Comparison of ENCODE assay signal across 8 mouse cellular contexts in genomic region chr7:89418917-89419679, GRCm38 (mm10). TPM values are rescaled to one million over a fixed set of nuclear protein-coding genes. Genes with fewer than 3 reads are reported as not detected.
DNase-seq lines count a peak whose midpoint lies in the region; ATAC-seq and TF ChIP-seq lines count a peak whose summit lies in the region.

No protein-coding gene starts in this region.

- H3K4me2 ChIP-seq in heart, postnatal 0 days (ENCODE audit: low read depth, low read length), result peak overlapping the region; percentile 50
- no peak overlapping the region for H3K4me2 ChIP-seq in midbrain, embryonic 13.5 days (replicated peaks)
- no peak overlapping the region for H3K4me2 ChIP-seq in forebrain, embryonic 15.5 days (replicated peaks)

- no peak for DNase-seq in heart, postnatal 0 days (ENCODE audit: low spot score)
- no peak for DNase-seq in heart, postnatal 10 days
- DNase-seq in midbrain, embryonic 10.5 days (ENCODE audit: low spot score), result no peak
- DNase-seq in telencephalon, adult 2 months (ENCODE audit: low read depth, low spot score), result peak; percentile 17
- no peak for DNase-seq in spleen, postnatal 36 days (ENCODE audit: low spot score in 2 of 2)
- no peak for DNase-seq in cerebellum, adult 18-20 months

- WGBS in heart, postnatal 0 days, result 39% methylated on average over 3 of the region's 3 CpGs
- WGBS in midbrain, embryonic 13.5 days, result 67% methylated on average over 3 of the region's 3 CpGs
- 70% methylated on average over 3 of the region's 3 CpGs for WGBS in midbrain, embryonic 10.5 days
- 42% methylated on average over 3 of the region's 3 CpGs for WGBS in forebrain, embryonic 15.5 days

- TF ChIP-seq EP300 in heart, postnatal 0 days (IDR thresholded peaks at IDR 0.05; ENCODE audit: low read depth), result no peak

- H3K4me1 ChIP-seq in heart, postnatal 0 days (ENCODE audit: control insufficient read depth, insufficient read depth), result 0 out of 2 replicates have a peak, but pooled peaks cover 9% of the 10 kb centered on the region
- H3K4me1 ChIP-seq in midbrain, embryonic 13.5 days (replicated peaks), result no peaks in the 10 kb centered on the region
- no peaks in the 10 kb centered on the region for H3K4me1 ChIP-seq in midbrain, embryonic 10.5 days
- 0 out of 2 replicates have a peak, but pooled peaks cover 2% of the 10 kb centered on the region for H3K4me1 ChIP-seq in forebrain, embryonic 15.5 days

- TF ChIP-seq CTCF in heart, postnatal 0 days (IDR thresholded peaks at IDR 0.05; ENCODE audit: low read depth), result peak; percentile 58

- peak overlapping the region; percentile 22 for H3K4me3 ChIP-seq in heart, postnatal 0 days (ENCODE audit: low read depth, low read length)
- H3K4me3 ChIP-seq in midbrain, embryonic 13.5 days (replicated peaks), result no peak overlapping the region
- no peak overlapping the region for H3K4me3 ChIP-seq in midbrain, embryonic 10.5 days
- no peak overlapping the region for H3K4me3 ChIP-seq in forebrain, embryonic 15.5 days

- H3K9me3 ChIP-seq in heart, postnatal 0 days (replicated peaks; ENCODE audit: control insufficient read depth, low read length), result no peaks in the 10 kb centered on the region
- no peaks in the 10 kb centered on the region for H3K9me3 ChIP-seq in midbrain, embryonic 13.5 days
- H3K9me3 ChIP-seq in midbrain, embryonic 10.5 days (replicated peaks), result no peaks in the 10 kb centered on the region
- no peaks in the 10 kb centered on the region for H3K9me3 ChIP-seq in forebrain, embryonic 15.5 days

- intact Hi-C loops in heart, postnatal 10 days (cut with DNase I), result loop anchor here (1.0 kb wide), 3 partner anchors 49 to 333 kb away; no protein-coding TSS in a partner anchor

- H3K9ac ChIP-seq in heart, postnatal 0 days (replicated peaks; ENCODE audit: low read depth, low read length), result no peak overlapping the region
- no peak overlapping the region for H3K9ac ChIP-seq in midbrain, embryonic 13.5 days (replicated peaks)
- no peak overlapping the region for H3K9ac ChIP-seq in forebrain, embryonic 15.5 days (replicated peaks)

- peak overlapping the region; percentile 69 for H3K27ac ChIP-seq in heart, postnatal 0 days (ENCODE audit: low read depth)
- no peak overlapping the region for H3K27ac ChIP-seq in midbrain, embryonic 13.5 days
- no peak overlapping the region for H3K27ac ChIP-seq in midbrain, embryonic 10.5 days (replicated peaks)
- no peak overlapping the region for H3K27ac ChIP-seq in forebrain, embryonic 15.5 days (replicated peaks)

- H3K27me3 ChIP-seq in heart, postnatal 0 days (ENCODE audit: control insufficient read depth, insufficient read depth, low read length), result no peaks in the 10 kb centered on the region
- no peaks in the 10 kb centered on the region for H3K27me3 ChIP-seq in midbrain, embryonic 13.5 days
- H3K27me3 ChIP-seq in midbrain, embryonic 10.5 days (ENCODE audit: low read depth, poor library complexity, severe bottlenecking), result no peaks in the 10 kb centered on the region
- H3K27me3 ChIP-seq in forebrain, embryonic 15.5 days, result no peaks in the 10 kb centered on the region

- no peaks in the 10 kb centered on the region for H3K36me3 ChIP-seq in heart, postnatal 0 days (replicated peaks; ENCODE audit: control insufficient read depth, insufficient read depth, low read length)
- H3K36me3 ChIP-seq in midbrain, embryonic 13.5 days, result no peaks in the 10 kb centered on the region
- H3K36me3 ChIP-seq in midbrain, embryonic 10.5 days, result no peaks in the 10 kb centered on the region
- no peaks in the 10 kb centered on the region for H3K36me3 ChIP-seq in forebrain, embryonic 15.5 days

- no peak for ATAC-seq in heart, postnatal 0 days (ENCODE audit: insufficient read depth, low read depth)
- peak; percentile 55; the same call in 1 of the 2 replicates for ATAC-seq in midbrain, embryonic 13.5 days
- peak; percentile 53; the same call in 1 of the 2 replicates for ATAC-seq in forebrain, embryonic 15.5 days (replicated peaks)

RNA-seq across cellular contexts. Expression of gene Fzd4, which starts 14.9 kb away (rescaled TPM):
- 16.0 and 18.0 TPM in 2 replicates for total RNA-seq in heart, postnatal 0 days (2014; rRNA removed; ENCODE audit: low replicate concordance)
- polyA plus RNA-seq in heart, postnatal 0 days (2015; fragmentation: Nextera tagmentation; extraction: Ambion mirVana), result 9.3 and 9.6 TPM in 2 replicates
- total RNA-seq in heart, postnatal 10 days (2021), result 10 to 100 TPM; 46.3 to 49.3 TPM
- 1.2 and 1.3 TPM in 2 replicates for polyA plus RNA-seq in midbrain, embryonic 13.5 days (2015; fragmentation: Nextera tagmentation; extraction: Ambion mirVana)
- polyA plus RNA-seq in midbrain, embryonic 10.5 days (2016; fragmentation: Nextera tagmentation; extraction: Ambion mirVana), result 2.6 and 3.2 TPM in 2 replicates
- 1.3 and 1.5 TPM in 2 replicates for polyA plus RNA-seq in forebrain, embryonic 15.5 days (2015; fragmentation: Nextera tagmentation; extraction: Ambion mirVana)

RNA-seq across cellular contexts. Expression of gene Tmem135, which starts 15.1 kb away (rescaled TPM):
- 20.6 and 70.6 TPM in 2 replicates for total RNA-seq in heart, postnatal 0 days (2014; rRNA removed; ENCODE audit: low replicate concordance)
- polyA plus RNA-seq in heart, postnatal 0 days (2015; fragmentation: Nextera tagmentation; extraction: Ambion mirVana), result 30.9 and 31.6 TPM in 2 replicates
- total RNA-seq in heart, postnatal 10 days (2021), result 10 to 100 TPM; 54.0 to 60.8 TPM
- 18.2 and 21.4 TPM in 2 replicates for polyA plus RNA-seq in midbrain, embryonic 13.5 days (2015; fragmentation: Nextera tagmentation; extraction: Ambion mirVana)
- polyA plus RNA-seq in midbrain, embryonic 10.5 days (2016; fragmentation: Nextera tagmentation; extraction: Ambion mirVana), result 14.4 and 16.3 TPM in 2 replicates
- polyA plus RNA-seq in forebrain, embryonic 15.5 days (2015; fragmentation: Nextera tagmentation; extraction: Ambion mirVana), result 22.7 and 25.4 TPM in 2 replicates
